Mouse (Mus musculus) bone marrow macrophage, adult 2 months (primary cell): Measurements from ENCODE around the gene Plagl2.

Source experiments
- CTCF ChIP-seq: IDR thresholded peaks from 2 replicates; pipeline ENCODE4 v1.5.1; 2012; ENCODE audit warnings: low read depth, mild to moderate bottlenecking, low read length, moderate library complexity
- POLR2A ChIP-seq: IDR thresholded peaks from 2 replicates; pipeline ENCODE4 v1.6.1; 2012; ENCODE audit warnings: mild to moderate bottlenecking, low read depth, low read length, borderline replicate concordance

DNA sequence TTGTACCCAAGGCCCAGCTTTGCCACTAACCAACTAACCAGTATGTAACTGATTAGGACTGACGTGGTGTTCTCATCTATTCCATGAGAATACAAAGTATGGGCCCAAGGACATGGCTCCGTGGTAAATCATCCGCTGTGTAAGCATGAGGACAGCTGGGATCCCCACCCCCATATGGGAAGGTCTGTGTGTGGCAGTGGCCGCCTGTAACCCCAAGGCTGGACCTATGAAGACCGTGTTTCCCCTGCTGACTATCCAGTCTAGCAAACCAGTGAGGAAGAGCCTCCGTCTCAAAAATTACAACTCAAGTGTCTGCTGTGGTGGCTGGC, 33.7 kb upstream of the Plagl2 start:
- TF ChIP-seq CTCF (no peak), POLR2A (no peak)
